Mouse (Mus musculus): ENCODE results near the gene Plekhm3. TPM values are rescaled to one million over a fixed set of nuclear protein-coding genes. Genes with fewer than 3 reads are reported as not detected.

Gene Plekhm3
- polyA plus RNA-seq, 1 experiment: 2.3 TPM

DNA sequence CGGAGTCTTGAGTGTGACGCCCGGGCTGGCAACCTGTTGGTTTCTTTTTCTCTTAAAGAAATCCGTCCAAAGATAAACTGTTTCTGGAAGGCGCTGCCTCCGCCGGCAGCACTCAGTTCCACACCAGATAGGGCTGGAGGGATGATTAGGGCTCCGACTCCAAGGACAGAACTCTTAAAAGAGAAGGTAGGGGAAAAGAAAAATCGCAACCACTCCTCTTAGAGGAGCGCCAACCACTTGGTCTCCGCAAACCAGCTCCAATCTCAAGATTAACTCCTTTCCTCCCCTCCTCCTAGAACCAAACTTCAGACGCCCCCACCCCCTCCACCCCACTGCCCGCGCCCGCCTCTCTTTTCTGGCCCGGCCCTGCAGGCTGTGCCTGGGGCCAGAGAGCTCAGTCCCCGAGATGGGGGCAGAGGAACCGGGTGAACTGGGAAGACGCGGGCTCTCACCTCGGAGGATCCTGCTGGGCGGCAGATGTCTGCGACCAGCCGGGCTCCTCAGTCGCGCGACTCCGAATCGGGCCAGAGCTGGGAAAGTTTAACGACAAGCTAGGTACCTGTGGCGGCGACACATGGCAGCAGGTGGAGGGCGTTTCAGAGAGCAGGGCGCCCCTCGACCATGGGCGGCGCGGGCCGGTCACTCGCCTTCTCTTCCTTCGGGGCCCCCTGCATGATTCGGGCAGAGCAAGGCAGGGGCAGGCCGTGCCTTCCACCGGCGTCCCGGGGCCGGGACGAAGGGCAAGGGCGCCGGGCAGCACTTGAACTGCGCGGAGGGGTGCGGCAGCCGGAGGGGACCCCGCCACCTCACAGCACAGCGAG, 219.7 kb downstream of the Plekhm3 start:
- Histone ChIP-seq H3K79me2 (ENCODE audit: control insufficient read depth, insufficient read depth) (peaks cover 9% of the 10 kb centered on the region), H3ac (ENCODE audit: control insufficient read depth, insufficient read length, low read depth) (peak overlapping the region; percentile 97), H3K4me3 (ENCODE audit: insufficient read depth, poor library complexity, severe bottlenecking) (peak overlapping the region; percentile 60), H3K79me3 (ENCODE audit: low read depth) (no peaks in the 10 kb centered on the region), H3K36me3 (ENCODE audit: control insufficient read depth, insufficient read depth) (no peaks in the 10 kb centered on the region), H3K27me3 (ENCODE audit: control insufficient read depth, insufficient read depth, insufficient read length) (no peaks in the 10 kb centered on the region)
- TF ChIP-seq CTCF (IDR thresholded peaks at IDR 0.05; ENCODE audit: control insufficient read depth, insufficient read depth, insufficient read length) (no peak), CEBPB (IDR thresholded peaks at IDR 0.05; ENCODE audit: low read depth) (no peak), MYOG (IDR thresholded peaks at IDR 0.05; ENCODE audit: control insufficient read depth, extremely low read depth, insufficient read length) (no peak), FOSL1 (IDR thresholded peaks at IDR 0.05; ENCODE audit: insufficient read depth, low read length, poor library complexity, severe bottlenecking) (no peak), USF1 (IDR thresholded peaks at IDR 0.05; ENCODE audit: low read depth) (no peak), MAX (IDR thresholded peaks at IDR 0.05) (no peak), MYOD1 (IDR thresholded peaks at IDR 0.05; ENCODE audit: control insufficient read depth, insufficient read length, low read depth) (no peak)

Other genes with a start within 250 kb of the Plekhm3 start
- gene Fzd5, start 219.1 kb downstream of the Plekhm3 start, polyA plus RNA-seq (2012; fragmentation: generic; extraction: Trizol): 1.5 TPM
- gene Akr1cl, start 75.9 kb upstream of the Plekhm3 start, polyA plus RNA-seq (2012; fragmentation: generic; extraction: Trizol): not detected
- gene Cryge, start 94.3 kb upstream of the Plekhm3 start, polyA plus RNA-seq (2012; fragmentation: generic; extraction: Trizol): not detected
- not detected for gene Crygd, start 106.6 kb upstream of the Plekhm3 start, polyA plus RNA-seq (2012; fragmentation: generic; extraction: Trizol)
- gene Crygc, start 116.9 kb upstream of the Plekhm3 start, polyA plus RNA-seq (2012; fragmentation: generic; extraction: Trizol): not detected
- not detected for gene Crygb, start 125.5 kb upstream of the Plekhm3 start, polyA plus RNA-seq (2012; fragmentation: generic; extraction: Trizol)
- gene Cryga, start 146.5 kb upstream of the Plekhm3 start, polyA plus RNA-seq (2012; fragmentation: generic; extraction: Trizol): not detected
- not detected for gene Gm28845, start 162.7 kb upstream of the Plekhm3 start, polyA plus RNA-seq (2012; fragmentation: generic; extraction: Trizol)
- gene D630023F18Rik, start 166.4 kb upstream of the Plekhm3 start, polyA plus RNA-seq (2012; fragmentation: generic; extraction: Trizol): not detected
- gene Idh1, start 229.7 kb upstream of the Plekhm3 start, polyA plus RNA-seq (2012; fragmentation: generic; extraction: Trizol): 38.7 TPM
- 3.2 TPM for gene Pikfyve, start 229.9 kb upstream of the Plekhm3 start, polyA plus RNA-seq (2012; fragmentation: generic; extraction: Trizol)

Data from C2C12 (cell line).